Mouse (Mus musculus) neural tube, embryonic 11.5 days (tissue): ENCODE measurements around the gene Gm45837. TPM values are rescaled to one million over a fixed set of nuclear protein-coding genes. Genes with fewer than 3 reads are reported as not detected.
A peak's percentile ranks its signal among the peaks of the same experiment; 100 is the strongest.

Experiments
- ATAC-seq: fragments of 200-750 bp; cut with Nextera tagmentation; 2 replicates; pipeline ENCODE4 v1.8.0; 2017; ENCODE audit warnings: moderate number of reproducible peaks, mild to moderate bottlenecking, moderate TSS enrichment, moderate library complexity; ENCODE audit not compliant: insufficient read depth, low FRiP score, low TSS enrichment
- DNase-seq: peaks from one replicate; pipeline ENCODE4 v3.0.0-alpha.2; 2015; ENCODE audit warnings: low spot score
- H3K27ac ChIP-seq: fragments of 300-500 bp; sonication (generic); 2 replicates; pipeline ENCODE4 v1.5.1; 2014; ENCODE audit warnings: low read depth, mild to moderate bottlenecking, low read length
- H3K27me3 ChIP-seq: fragments of 300-500 bp; sonication (generic); 2 replicates; pipeline ENCODE4 v1.6.1; 2014; ENCODE audit warnings: mild to moderate bottlenecking, low read length, mixed read lengths; ENCODE audit not compliant: control insufficient read depth, insufficient read depth
- H3K36me3 ChIP-seq: fragments of 300-500 bp; sonication (generic); 2 replicates; pipeline ENCODE4 v1.6.1; 2014; ENCODE audit warnings: mild to moderate bottlenecking, low read length, moderate library complexity, mixed read lengths; ENCODE audit not compliant: control insufficient read depth, insufficient read depth
- H3K4me1 ChIP-seq: fragments of 300-500 bp; sonication (generic); 2 replicates; pipeline ENCODE4 v1.6.1; 2014; ENCODE audit warnings: low read length, mixed read lengths; ENCODE audit not compliant: control insufficient read depth, insufficient read depth
- H3K4me2 ChIP-seq: fragments of 300-500 bp; sonication (generic); 2 replicates; pipeline ENCODE4 v1.6.1; 2014; ENCODE audit warnings: low read depth, mild to moderate bottlenecking, moderate library complexity
- H3K4me3 ChIP-seq: fragments of 300-500 bp; sonication (generic); 2 replicates; pipeline ENCODE4 v1.5.1; 2014; ENCODE audit warnings: low read depth, low read length
- H3K9ac ChIP-seq: fragments of 300-500 bp; sonication (generic); 2 replicates; pipeline ENCODE4 v1.6.1; 2014; ENCODE audit warnings: mild to moderate bottlenecking, low read length
- H3K9me3 ChIP-seq: fragments of 300-500 bp; sonication (generic); 2 replicates; pipeline ENCODE4 v1.6.1; 2016; ENCODE audit warnings: low read length; ENCODE audit not compliant: control insufficient read depth
- WGBS: fragments of 180-500 bp; shearing (Covaris S2); extraction: QIAGEN DNeasy Blood & Tissue Kit; methylation state at CpG from one replicate; pipeline ENCODE4 v1.1.7; 2014; 5-methylcytosine and 5-hydroxymethylcytosine counted together
- polyA plus RNA-seq: library from polyadenylated mRNA; unstranded; fragments of >200 nt; fragmentation: Nextera tagmentation; extraction: Ambion mirVana; gene quantifications from 2 replicates; pipeline ENCODE4 v1.2.1, GENCODE M21; 2014

Gene Gm45837
- polyA plus RNA-seq, 1 experiment from 2014 or later: not detected

- no peaks in the 10 kb centered on the region for H3K9me3 ChIP-seq
- H3K4me2 ChIP-seq: no peak overlapping the region
- no peak overlapping the region for H3K27ac ChIP-seq
- no peak overlapping the region for H3K4me3 ChIP-seq
- H3K4me1 ChIP-seq: no peaks in the 10 kb centered on the region
- 62% methylated on average over 6 of the region's 6 CpGs for WGBS
- H3K27me3 ChIP-seq: no peaks in the 10 kb centered on the region
- DNase-seq (no peak), ATAC-seq (no peak)
- no peak overlapping the region for H3K9ac ChIP-seq
- H3K36me3 ChIP-seq: no peaks in the 10 kb centered on the region
Observed at GRCm38 (mm10) chr7:101501675-101502074, 91.0 kb downstream of the Gm45837 start.

GRCm38 (mm10) chr7:101503351-101503750, 92.7 kb downstream of the Gm45837 start:
- 28% methylated on average over 8 of the region's 8 CpGs for whole genome bisulfite sequencing
- H3K27me3 ChIP-seq: no peaks in the 10 kb centered on the region

GRCm38 (mm10) chr7:101503803-101504202, 93.1 kb downstream of the Gm45837 start:
- no peak overlapping the region for H3K27ac ChIP-seq
- no peak for DNase-seq
- H3K27me3 ChIP-seq: no peaks in the 10 kb centered on the region
- H3K36me3 ChIP-seq: no peaks in the 10 kb centered on the region
- H3K9ac ChIP-seq: no peak overlapping the region
- H3K4me1 ChIP-seq: no peaks in the 10 kb centered on the region
- H3K9me3 ChIP-seq: no peaks in the 10 kb centered on the region
- 45% methylated on average over 7 of the region's 7 CpGs for WGBS
- no peak for ATAC-seq
- H3K4me3 ChIP-seq: no peak overlapping the region
- no peak overlapping the region for H3K4me2 ChIP-seq

More at GRCm38 (mm10) chr7:101503351-101503750, 92.7 kb downstream of the Gm45837 start:
- no peaks in the 10 kb centered on the region for H3K9me3 ChIP-seq
- no peaks in the 10 kb centered on the region for H3K36me3 ChIP-seq
- ATAC-seq: no peak
- H3K4me2 ChIP-seq: no peak overlapping the region
- no peak overlapping the region for H3K27ac ChIP-seq
- H3K4me1 ChIP-seq: no peaks in the 10 kb centered on the region
- no peak overlapping the region for H3K9ac ChIP-seq
- DNase-seq: peak; percentile 58
- H3K4me3 ChIP-seq: no peak overlapping the region

GRCm38 (mm10) chr7:101504507-101504906, 93.8 kb downstream of the Gm45837 start:
- Histone ChIP-seq H3K36me3 (no peaks in the 10 kb centered on the region), H3K27ac (no peak overlapping the region), H3K4me2 (peak overlapping the region; percentile 33), H3K27me3 (no peaks in the 10 kb centered on the region), H3K9me3 (no peaks in the 10 kb centered on the region), H3K4me1 (no peaks in the 10 kb centered on the region), H3K4me3 (no peak overlapping the region), H3K9ac (no peak overlapping the region)
- DNase-seq (peak; percentile 51), ATAC-seq (peak; percentile 23; the same call in 1 of the 2 replicates)
- WGBS: 6% methylated on average over 24 of the region's 24 CpGs

- Histone ChIP-seq H3K4me2 (no peak overlapping the region), H3K9ac (no peak overlapping the region), H3K27me3 (no peaks in the 10 kb centered on the region), H3K27ac (no peak overlapping the region), H3K36me3 (no peaks in the 10 kb centered on the region), H3K9me3 (no peaks in the 10 kb centered on the region), H3K4me1 (no peaks in the 10 kb centered on the region), H3K4me3 (no peak overlapping the region)
- WGBS: 67% methylated on average over 2 of the region's 2 CpGs
- ATAC-seq: no peak
- no peak for DNase-seq
Observed at GRCm38 (mm10) chr7:101509212-101509611, 98.5 kb downstream of the Gm45837 start.

GRCm38 (mm10) chr7:101513655-101514054, 103.0 kb downstream of the Gm45837 start:
- H3K36me3 ChIP-seq: no peaks in the 10 kb centered on the region
- no peak overlapping the region for H3K4me2 ChIP-seq
- 76% methylated on average over 7 of the region's 7 CpGs for WGBS
- H3K9ac ChIP-seq: no peak overlapping the region
- H3K27ac ChIP-seq: no peak overlapping the region
- H3K4me3 ChIP-seq: no peak overlapping the region
- DNase-seq (no peak), ATAC-seq (no peak)
- no peaks in the 10 kb centered on the region for H3K27me3 ChIP-seq
- no peaks in the 10 kb centered on the region for H3K4me1 ChIP-seq
- no peaks in the 10 kb centered on the region for H3K9me3 ChIP-seq

- WGBS: 77% methylated on average over 6 of the region's 6 CpGs
- no peak overlapping the region for H3K9ac ChIP-seq
- no peak overlapping the region for H3K4me3 ChIP-seq
- H3K4me1 ChIP-seq: no peaks in the 10 kb centered on the region
- no peak for DNase-seq
- no peak for ATAC-seq
- no peaks in the 10 kb centered on the region for H3K9me3 ChIP-seq
- H3K27ac ChIP-seq: no peak overlapping the region
- no peak overlapping the region for H3K4me2 ChIP-seq
- no peaks in the 10 kb centered on the region for H3K27me3 ChIP-seq
- H3K36me3 ChIP-seq: no peaks in the 10 kb centered on the region
Observed at GRCm38 (mm10) chr7:101514768-101515167, 104.1 kb downstream of the Gm45837 start.

GRCm38 (mm10) chr7:101515295-101515694, 104.6 kb downstream of the Gm45837 start:
- WGBS: 51% methylated on average over 6 of the region's 6 CpGs
- ATAC-seq: no peak
- no peak overlapping the region for H3K4me2 ChIP-seq
- H3K4me1 ChIP-seq: no peaks in the 10 kb centered on the region
- no peaks in the 10 kb centered on the region for H3K36me3 ChIP-seq
- no peak overlapping the region for H3K27ac ChIP-seq
- H3K9ac ChIP-seq: no peak overlapping the region
- no peaks in the 10 kb centered on the region for H3K27me3 ChIP-seq
- no peaks in the 10 kb centered on the region for H3K9me3 ChIP-seq
- no peak overlapping the region for H3K4me3 ChIP-seq
- DNase-seq: no peak

GRCm38 (mm10) chr7:101516460-101516859, 105.8 kb downstream of the Gm45837 start:
- Histone ChIP-seq H3K9me3 (no peaks in the 10 kb centered on the region), H3K4me1 (no peaks in the 10 kb centered on the region), H3K27me3 (no peaks in the 10 kb centered on the region), H3K9ac (no peak overlapping the region), H3K36me3 (no peaks in the 10 kb centered on the region), H3K4me3 (no peak overlapping the region), H3K27ac (no peak overlapping the region), H3K4me2 (no peak overlapping the region)
- no peak for DNase-seq
- 60% methylated on average over 6 of the region's 6 CpGs for WGBS
- no peak for ATAC-seq
